Mouse (Mus musculus) MEL (cell line): ENCODE measurements at regions not wholly inside any gene's neighbourhood (a gene's known extent, or its start where the extent isn't known, plus 50 kb on each side); places are given as distances from the start of the nearest gene placed in this dataset.

Source experiments
- CTCF ChIP-seq, 3 experiments: IDR thresholded peaks in 2 of 3; conservative IDR thresholded peaks in 1 of 3; 2 replicates each; pipeline ENCODE4 v1.5.1; 2011 to 2012; ENCODE audit warnings: low read length in 3 of 3, low read depth in 2 of 3, mild to moderate bottlenecking in 2 of 3, improper control_type of control experiment in 1 of 3, inconsistent platforms in 1 of 3, mixed read lengths in 1 of 3, moderate library complexity in 1 of 3; ENCODE audit not compliant: control insufficient read depth in 1 of 3, insufficient read depth in 1 of 3, poor library complexity in 1 of 3, severe bottlenecking in 1 of 3
- ELF1 ChIP-seq: IDR thresholded peaks from 2 replicates; pipeline ENCODE4 v1.6.1; 2014; ENCODE audit warnings: low read depth, mild to moderate bottlenecking, inconsistent platforms, low read length, improper control_type of control experiment, moderate library complexity
- MAX ChIP-seq: IDR thresholded peaks from 2 replicates; pipeline ENCODE4 v1.6.1; 2011; ENCODE audit warnings: low read length, improper control_type of control experiment
- NELFE ChIP-seq: IDR thresholded peaks from 2 replicates; pipeline ENCODE4 v1.6.1; 2011; ENCODE audit warnings: low read depth, low read length, improper control_type of control experiment
- POLR2A ChIP-seq, 2 experiments: IDR thresholded peaks; 2 replicates each; pipeline ENCODE4 v1.6.1; 2011 to 2012; ENCODE audit warnings: low read length in 2 of 2, mild to moderate bottlenecking in 2 of 2, control low read depth in 1 of 2, improper control_type of control experiment in 1 of 2, low read depth in 1 of 2, moderate library complexity in 1 of 2; ENCODE audit not compliant: control insufficient read depth in 1 of 2, insufficient read depth in 1 of 2, poor library complexity in 1 of 2
- RCOR1 ChIP-seq: IDR thresholded peaks from 2 replicates; pipeline ENCODE4 v1.6.1; 2012; ENCODE audit warnings: low read depth, mild to moderate bottlenecking, inconsistent platforms, low read length, improper control_type of control experiment
- USF2 ChIP-seq, 2 experiments: IDR thresholded peaks; 2 replicates each; pipeline ENCODE4 v1.6.1; 2011 to 2012; ENCODE audit warnings: improper control_type of control experiment in 2 of 2, low read length in 2 of 2, borderline replicate concordance in 1 of 2, inconsistent platforms in 1 of 2, low read depth in 1 of 2, mild to moderate bottlenecking in 1 of 2; ENCODE audit not compliant: insufficient read depth in 1 of 2

DNA sequence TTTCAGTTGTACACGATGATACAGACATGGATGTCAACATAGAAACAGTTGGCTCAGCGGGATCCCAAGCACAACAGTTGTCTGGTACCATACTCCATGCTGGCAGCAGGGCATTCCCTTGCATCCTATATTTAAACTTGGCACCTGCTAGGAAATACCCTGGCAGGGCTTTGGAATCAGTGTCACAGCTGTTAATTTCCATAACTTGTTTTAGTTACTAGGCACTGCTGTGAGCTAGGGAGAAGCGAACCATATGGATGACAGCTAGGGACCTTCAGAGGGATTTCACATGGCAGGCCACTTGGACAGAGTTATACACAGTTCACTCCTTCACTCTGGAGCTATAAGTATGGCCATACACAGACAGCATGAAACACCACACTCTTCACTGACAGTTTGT is 100.0 kb downstream of the Rgs2 start:
- TF ChIP-seq CTCF (IDR thresholded peaks at IDR 0.05 in 2 of 3, conservative IDR thresholded peaks at IDR 0.05 in 1 of 3; ENCODE audit: control insufficient read depth in 1 of 3, insufficient read depth in 1 of 3, low read depth in 2 of 3, low read length in 3 of 3, poor library complexity in 1 of 3, severe bottlenecking in 1 of 3) (no peak), RCOR1 (no peak), MAX (no peak), NELFE (no peak), POLR2A (IDR thresholded peaks at IDR 0.05; ENCODE audit: control insufficient read depth in 1 of 2, insufficient read depth in 1 of 2, low read depth in 1 of 2, low read length in 2 of 2, poor library complexity in 1 of 2) (no peak), USF2 (IDR thresholded peaks at IDR 0.05; ENCODE audit: borderline replicate concordance in 1 of 2, insufficient read depth in 1 of 2, low read depth in 1 of 2, low read length in 2 of 2) (no peak), ELF1 (no peak)
